Mouse (Mus musculus): Measurements from ENCODE around the gene Pcsk6. TPM values are rescaled to one million over a fixed set of nuclear protein-coding genes. Genes with fewer than 3 reads are reported as not detected.

Pcsk6 gene
- total and polyA plus RNA-seq, 2 experiments from 2014 or later: 2.1 to 13.0 TPM

GRCm38 (mm10) chr7:66061057-66061456 lies 199.5 kb downstream of the Pcsk6 start:
- ATAC-seq (no peak), DNase-seq (ENCODE audit: low spot score) (no peak)
- Histone ChIP-seq H3K4me1 (ENCODE audit: insufficient read depth, low read length) (peaks cover 12% of the 10 kb centered on the region), H3K36me3 (ENCODE audit: insufficient read depth, low read length) (peaks cover 23% of the 10 kb centered on the region; the same call in 1 of the 2 replicates), H3K27me3 (ENCODE audit: insufficient read depth, low read length) (no peaks in the 10 kb centered on the region), H3K27ac (no peak overlapping the region), H3K4me2 (ENCODE audit: low read depth, low read length) (peak overlapping the region; percentile 96), H3K9ac (replicated peaks; ENCODE audit: low read length) (peak overlapping the region; percentile 78), H3K4me3 (ENCODE audit: low read length) (peak overlapping the region; percentile 80), H3K9me3 (ENCODE audit: low read length) (no peaks in the 10 kb centered on the region)
- no peak for TF ChIP-seq CTCF (IDR thresholded peaks at IDR 0.05; ENCODE audit: low read depth)
- WGBS: 2% methylated on average over 14 of the region's 14 CpGs

- no peaks in the 10 kb centered on the region for H3K27me3 ChIP-seq (ENCODE audit: insufficient read depth, low read length)
- no peak overlapping the region for H3K4me3 ChIP-seq (ENCODE audit: low read length)
- WGBS: 59% methylated on average over 2 of the region's 2 CpGs
- H3K36me3 ChIP-seq (ENCODE audit: insufficient read depth, low read length): peaks cover 42% of the 10 kb centered on the region
- no peaks in the 10 kb centered on the region for H3K9me3 ChIP-seq (ENCODE audit: low read length)
- ATAC-seq (no peak), DNase-seq (ENCODE audit: low spot score) (peak; percentile 34)
- H3K4me1 ChIP-seq (ENCODE audit: insufficient read depth, low read length): no peaks in the 10 kb centered on the region; the same call in 1 of the 2 replicates
- no peak overlapping the region for H3K4me2 ChIP-seq (ENCODE audit: low read depth, low read length)
- no peak for TF ChIP-seq CTCF (IDR thresholded peaks at IDR 0.05; ENCODE audit: low read depth)
- no peak overlapping the region for H3K9ac ChIP-seq (replicated peaks; ENCODE audit: low read length)
- H3K27ac ChIP-seq: no peak overlapping the region
These were observed 214.9 kb downstream of the Pcsk6 start for GRCm38 (mm10) chr7:66076411-66076810.

GRCm38 (mm10) chr7:66079364-66080230 lies 218.1 kb downstream of the Pcsk6 start, which contains the start of gene Selenos:
Gene Selenos (plus strand): TSS chr7:66079649.
- Histone ChIP-seq H3K9ac (replicated peaks; ENCODE audit: low read length) (peak within 1 kb of the TSS; percentile 58), H3K36me3 (ENCODE audit: insufficient read depth, low read length) (peaks cover 36% of the 10 kb centered on the region), H3K4me2 (ENCODE audit: low read depth, low read length) (peak within 1 kb of the TSS; percentile 89), H3K9me3 (ENCODE audit: low read length) (no peaks in the 10 kb centered on the region), H3K4me3 (ENCODE audit: low read length) (peak within 1 kb of the TSS; percentile 59), H3K27ac (peak within 1 kb of the TSS; percentile 88), H3K27me3 (ENCODE audit: insufficient read depth, low read length) (no peaks in the 10 kb centered on the region), H3K4me1 (ENCODE audit: insufficient read depth, low read length) (no peaks in the 10 kb centered on the region; the same call in 1 of the 2 replicates)
- WGBS: under 1% methylated on average over 61 of the region's 65 CpGs
- DNase-seq (ENCODE audit: low spot score): peak; percentile 98
- ATAC-seq: peak; percentile 100
- TF ChIP-seq CTCF (IDR thresholded peaks at IDR 0.05; ENCODE audit: low read depth): no peak

GRCm38 (mm10) chr7:66080231-66080613 lies 218.7 kb downstream of the Pcsk6 start:
- DNase-seq (ENCODE audit: low spot score) (no peak), ATAC-seq (no peak)
- 30% methylated on average over 5 of the region's 5 CpGs for WGBS

GRCm38 (mm10) chr7:66083757-66084156 lies 222.2 kb downstream of the Pcsk6 start:
- no peak for TF ChIP-seq CTCF (IDR thresholded peaks at IDR 0.05; ENCODE audit: low read depth)

More at GRCm38 (mm10) chr7:66080231-66080613, 218.7 kb downstream of the Pcsk6 start:
- no peaks in the 10 kb centered on the region for H3K9me3 ChIP-seq (ENCODE audit: low read length)
- peak overlapping the region; percentile 58 for H3K9ac ChIP-seq (replicated peaks; ENCODE audit: low read length)
- peaks cover 31% of the 10 kb centered on the region; the same call in 1 of the 2 replicates for H3K36me3 ChIP-seq (ENCODE audit: insufficient read depth, low read length)
- peak overlapping the region; percentile 89 for H3K4me2 ChIP-seq (ENCODE audit: low read depth, low read length)
- H3K4me1 ChIP-seq (ENCODE audit: insufficient read depth, low read length): no peaks in the 10 kb centered on the region; the same call in 1 of the 2 replicates
- H3K27ac ChIP-seq: peak overlapping the region; percentile 88
- peak overlapping the region; percentile 59 for H3K4me3 ChIP-seq (ENCODE audit: low read length)
- peak; percentile 41 for TF ChIP-seq CTCF (IDR thresholded peaks at IDR 0.05; ENCODE audit: low read depth)
- no peaks in the 10 kb centered on the region for H3K27me3 ChIP-seq (ENCODE audit: insufficient read depth, low read length)

GRCm38 (mm10) chr7:66084546-66084945 lies 223.0 kb downstream of the Pcsk6 start:
- Histone ChIP-seq H3K27ac (no peak overlapping the region), H3K27me3 (ENCODE audit: insufficient read depth, low read length) (no peaks in the 10 kb centered on the region), H3K4me3 (ENCODE audit: low read length) (no peak overlapping the region), H3K9ac (replicated peaks; ENCODE audit: low read length) (no peak overlapping the region), H3K36me3 (ENCODE audit: insufficient read depth, low read length) (peaks cover 49% of the 10 kb centered on the region), H3K9me3 (ENCODE audit: low read length) (no peaks in the 10 kb centered on the region), H3K4me1 (ENCODE audit: insufficient read depth, low read length) (no peaks in the 10 kb centered on the region; the same call in 1 of the 2 replicates), H3K4me2 (ENCODE audit: low read depth, low read length) (no peak overlapping the region)
- no peak for TF ChIP-seq CTCF (IDR thresholded peaks at IDR 0.05; ENCODE audit: low read depth)
- 75% methylated on average over 7 of the region's 7 CpGs for WGBS
- no peak for DNase-seq (ENCODE audit: low spot score)
- ATAC-seq: no peak

More at GRCm38 (mm10) chr7:66083757-66084156, 222.2 kb downstream of the Pcsk6 start:
- peaks cover 43% of the 10 kb centered on the region for H3K36me3 ChIP-seq (ENCODE audit: insufficient read depth, low read length)
- H3K4me3 ChIP-seq (ENCODE audit: low read length): no peak overlapping the region
- ATAC-seq: no peak
- 87% methylated on average over 6 of the region's 6 CpGs for WGBS
- no peaks in the 10 kb centered on the region; the same call in 1 of the 2 replicates for H3K4me1 ChIP-seq (ENCODE audit: insufficient read depth, low read length)
- H3K9me3 ChIP-seq (ENCODE audit: low read length): no peaks in the 10 kb centered on the region
- no peak overlapping the region for H3K4me2 ChIP-seq (ENCODE audit: low read depth, low read length)
- no peak overlapping the region for H3K27ac ChIP-seq
- no peaks in the 10 kb centered on the region for H3K27me3 ChIP-seq (ENCODE audit: insufficient read depth, low read length)
- DNase-seq (ENCODE audit: low spot score): no peak
- H3K9ac ChIP-seq (replicated peaks; ENCODE audit: low read length): no peak overlapping the region

Data from hindbrain, postnatal 0 days (tissue).